Mouse (Mus musculus) stomach, embryonic 16.5 days (tissue): ENCODE measurements around the gene Tsks. TPM values are rescaled to one million over a fixed set of nuclear protein-coding genes. Genes with fewer than 3 reads are reported as not detected.

Experiments
- ATAC-seq: fragments of 200-750 bp; cut with Nextera tagmentation; 2 replicates; pipeline ENCODE4 v1.8.0; 2017; ENCODE audit warnings: moderate number of reproducible peaks, moderate TSS enrichment; ENCODE audit not compliant: insufficient read depth, low FRiP score
- H3K27ac ChIP-seq: fragments of 300-500 bp; sonication (generic); 2 replicates; pipeline ENCODE4 v1.5.1; 2014; ENCODE audit warnings: low read length
- H3K27me3 ChIP-seq: fragments of 300-500 bp; sonication (generic); 2 replicates; pipeline ENCODE4 v1.6.1; 2014; ENCODE audit warnings: low read length, control low read depth, mixed read lengths; ENCODE audit not compliant: control insufficient read depth, insufficient read depth
- H3K36me3 ChIP-seq: fragments of 300-500 bp; sonication (generic); 2 replicates; pipeline ENCODE4 v1.6.1; 2014; ENCODE audit warnings: low read length; ENCODE audit not compliant: control insufficient read depth, insufficient read depth
- H3K4me1 ChIP-seq: fragments of 300-500 bp; sonication (generic); 2 replicates; pipeline ENCODE4 v1.6.1; 2014; ENCODE audit warnings: low read length, control low read depth, mixed read lengths; ENCODE audit not compliant: control insufficient read depth, insufficient read depth
- H3K4me2 ChIP-seq: fragments of 300-500 bp; sonication (generic); 2 replicates; pipeline ENCODE4 v1.6.1; 2014; ENCODE audit warnings: low read depth, low read length, mixed read lengths
- H3K4me3 ChIP-seq: fragments of 300-500 bp; sonication (generic); replicated peaks from 2 replicates; pipeline ENCODE4 v1.5.1; 2014; ENCODE audit warnings: mild to moderate bottlenecking, low read length
- H3K9ac ChIP-seq: fragments of 300-500 bp; sonication (generic); 2 replicates; pipeline ENCODE4 v1.6.1; 2014; ENCODE audit warnings: low read length
- H3K9me3 ChIP-seq: fragments of 300-500 bp; sonication (generic); replicated peaks from 2 replicates; pipeline ENCODE4 v1.6.1; 2016; ENCODE audit warnings: low read length, control low read depth; ENCODE audit not compliant: control insufficient read depth
- WGBS: fragments of 180-500 bp; shearing (Covaris S2); extraction: QIAGEN DNeasy Blood & Tissue Kit; methylation state at CpG from one replicate; pipeline ENCODE4 v1.1.7; 2014; 5-methylcytosine and 5-hydroxymethylcytosine counted together
- polyA plus RNA-seq: library from polyadenylated mRNA; unstranded; fragments of >200 nt; fragmentation: Nextera tagmentation; extraction: Ambion mirVana; gene quantifications from 2 replicates; pipeline ENCODE4 v1.2.1, GENCODE M21; 2015

Gene Tsks
- polyA plus RNA-seq, 1 experiment from 2014 or later = 0.06 TPM

- H3K27ac ChIP-seq = no peak overlapping the region
- no peaks in the 10 kb centered on the region for H3K4me1 ChIP-seq
- no peak for ATAC-seq
- WGBS = 94% methylated on average over 13 of the region's 13 CpGs
- no peaks in the 10 kb centered on the region for H3K9me3 ChIP-seq
- no peak overlapping the region for H3K4me3 ChIP-seq
- no peak overlapping the region for H3K9ac ChIP-seq
- H3K36me3 ChIP-seq = peaks cover 3% of the 10 kb centered on the region; the same call in 1 of the 2 replicates
- H3K27me3 ChIP-seq = no peaks in the 10 kb centered on the region
- H3K4me2 ChIP-seq = no peak overlapping the region
Measured at GRCm38 (mm10) chr7:44964990-44965389, 22.0 kb downstream of the Tsks start.

DNA sequence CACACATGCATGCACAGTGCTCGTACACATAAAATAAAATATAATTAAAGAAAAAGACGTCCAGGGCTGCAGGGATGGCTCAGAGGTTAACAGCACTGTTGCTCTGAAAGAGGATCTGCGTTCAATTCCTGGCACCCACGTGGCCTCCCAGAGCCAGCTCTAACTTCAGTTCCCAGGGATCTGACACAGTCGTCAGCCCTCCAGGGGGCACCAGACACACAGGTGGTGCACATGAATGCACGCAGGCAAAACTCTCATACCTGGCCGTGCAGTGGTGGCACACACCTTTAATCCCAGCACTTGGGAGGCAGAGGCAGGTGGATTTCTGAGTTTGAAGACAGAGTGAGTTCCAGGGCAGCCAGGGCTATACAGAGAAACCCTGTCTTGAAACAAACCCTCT is 23.0 kb downstream of the Tsks start:
- Histone ChIP-seq H3K9ac (no peak overlapping the region), H3K27ac (no peak overlapping the region), H3K36me3 (peaks cover 2% of the 10 kb centered on the region; the same call in 1 of the 2 replicates), H3K27me3 (no peaks in the 10 kb centered on the region), H3K4me3 (no peak overlapping the region), H3K4me1 (0 out of 2 replicates have a peak, but pooled peaks cover 2% of the 10 kb centered on the region), H3K9me3 (no peaks in the 10 kb centered on the region), H3K4me2 (no peak overlapping the region)
- WGBS = 73% methylated on average over 7 of the region's 7 CpGs
- ATAC-seq = no peak

DNA sequence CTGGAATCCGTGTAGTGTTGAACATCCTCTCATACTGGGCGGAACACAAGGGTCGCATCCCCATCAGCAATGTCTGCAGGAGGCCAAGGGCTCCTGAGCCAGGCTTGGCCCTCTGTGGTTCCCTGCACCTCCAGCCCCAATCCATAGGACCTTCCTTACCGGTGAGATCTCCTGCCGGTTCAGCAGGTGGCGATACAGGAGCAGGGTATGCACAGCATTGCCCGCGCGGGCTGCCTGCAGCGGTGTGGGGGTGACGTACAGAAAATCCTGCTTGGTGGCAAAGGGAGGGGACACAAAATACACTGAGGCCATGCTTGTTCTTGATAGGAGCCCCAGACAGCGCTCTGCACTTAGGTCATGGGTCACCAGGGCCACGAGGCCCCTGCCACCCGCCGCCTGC is 23.6 kb downstream of the Tsks start:
- Histone ChIP-seq H3K27ac (no peak overlapping the region), H3K4me3 (no peak overlapping the region), H3K36me3 (no peaks in the 10 kb centered on the region), H3K27me3 (no peaks in the 10 kb centered on the region), H3K9me3 (no peaks in the 10 kb centered on the region), H3K4me1 (peaks cover 7% of the 10 kb centered on the region; the same call in 1 of the 2 replicates), H3K9ac (no peak overlapping the region), H3K4me2 (no peak overlapping the region)
- ATAC-seq = no peak
- 63% methylated on average over 15 of the region's 15 CpGs for WGBS

- peak overlapping the region; percentile 47 for H3K4me3 ChIP-seq
- H3K9me3 ChIP-seq = no peaks in the 10 kb centered on the region
- H3K27me3 ChIP-seq = no peaks in the 10 kb centered on the region
- H3K4me2 ChIP-seq = peak overlapping the region; percentile 84
- peaks cover 18% of the 10 kb centered on the region for H3K4me1 ChIP-seq
- no peaks in the 10 kb centered on the region for H3K36me3 ChIP-seq
- WGBS = under 1% methylated on average over 36 of the region's 36 CpGs
- H3K27ac ChIP-seq = peak overlapping the region; percentile 77
- H3K9ac ChIP-seq = peak overlapping the region; percentile 73
- peak; percentile 95 for ATAC-seq
Measured at GRCm38 (mm10) chr7:44970231-44970691, 27.3 kb downstream of the Tsks start.

- Histone ChIP-seq H3K36me3 (no peaks in the 10 kb centered on the region), H3K4me2 (peak overlapping the region; percentile 84), H3K9ac (peak overlapping the region; percentile 73; the same call in 1 of the 2 replicates), H3K27ac (no peak overlapping the region), H3K4me3 (peak overlapping the region; percentile 47), H3K27me3 (no peaks in the 10 kb centered on the region), H3K4me1 (peaks cover 18% of the 10 kb centered on the region), H3K9me3 (no peaks in the 10 kb centered on the region)
- 55% methylated on average over 7 of the region's 7 CpGs for WGBS
- ATAC-seq = no peak
Measured at GRCm38 (mm10) chr7:44971142-44971541, 28.1 kb downstream of the Tsks start.

DNA sequence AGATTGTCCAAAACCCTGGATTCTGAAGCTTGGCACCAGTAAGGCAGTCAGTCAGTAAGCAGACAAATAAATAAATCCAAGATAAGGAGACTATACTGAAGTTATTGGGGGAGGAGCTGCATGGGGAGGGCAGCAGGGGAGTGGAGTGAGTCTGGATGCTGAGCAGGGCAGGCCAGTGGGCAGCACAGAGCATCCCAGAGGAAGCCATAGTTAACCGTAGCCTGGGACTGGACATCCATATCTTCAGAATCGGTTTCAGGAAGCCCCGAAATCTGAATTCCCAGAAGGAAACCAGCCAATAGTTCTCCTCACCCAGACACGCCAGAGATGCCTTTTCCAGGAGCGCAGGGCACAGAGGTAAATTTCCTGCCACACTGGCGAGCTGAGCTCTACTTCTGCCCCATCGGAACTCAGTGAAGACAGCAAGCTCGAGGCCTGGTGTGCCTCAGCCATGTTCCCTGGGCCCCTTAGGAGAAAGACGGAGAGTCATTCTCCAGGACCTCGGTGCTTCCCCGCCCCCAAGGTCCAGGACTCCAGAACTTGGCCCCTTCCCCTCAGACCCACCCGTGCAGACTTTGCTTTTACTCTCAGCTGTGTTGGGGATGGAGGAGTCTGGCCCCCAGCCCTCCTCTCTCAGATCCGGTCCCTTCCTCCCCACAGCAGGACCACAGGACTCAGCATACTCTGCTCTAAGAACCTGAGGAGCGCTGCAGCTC is 30.6 kb downstream of the Tsks start:
- Histone ChIP-seq H3K9me3 (no peaks in the 10 kb centered on the region), H3K27me3 (no peaks in the 10 kb centered on the region), H3K9ac (peak overlapping the region; percentile 73), H3K4me1 (peaks cover 18% of the 10 kb centered on the region), H3K4me2 (peak overlapping the region; percentile 78), H3K27ac (peak overlapping the region; percentile 88; the same call in 1 of the 2 replicates), H3K4me3 (peak overlapping the region; percentile 60), H3K36me3 (peaks cover 16% of the 10 kb centered on the region)
- 39% methylated on average over 14 of the region's 14 CpGs for WGBS
- no peak for ATAC-seq

DNA sequence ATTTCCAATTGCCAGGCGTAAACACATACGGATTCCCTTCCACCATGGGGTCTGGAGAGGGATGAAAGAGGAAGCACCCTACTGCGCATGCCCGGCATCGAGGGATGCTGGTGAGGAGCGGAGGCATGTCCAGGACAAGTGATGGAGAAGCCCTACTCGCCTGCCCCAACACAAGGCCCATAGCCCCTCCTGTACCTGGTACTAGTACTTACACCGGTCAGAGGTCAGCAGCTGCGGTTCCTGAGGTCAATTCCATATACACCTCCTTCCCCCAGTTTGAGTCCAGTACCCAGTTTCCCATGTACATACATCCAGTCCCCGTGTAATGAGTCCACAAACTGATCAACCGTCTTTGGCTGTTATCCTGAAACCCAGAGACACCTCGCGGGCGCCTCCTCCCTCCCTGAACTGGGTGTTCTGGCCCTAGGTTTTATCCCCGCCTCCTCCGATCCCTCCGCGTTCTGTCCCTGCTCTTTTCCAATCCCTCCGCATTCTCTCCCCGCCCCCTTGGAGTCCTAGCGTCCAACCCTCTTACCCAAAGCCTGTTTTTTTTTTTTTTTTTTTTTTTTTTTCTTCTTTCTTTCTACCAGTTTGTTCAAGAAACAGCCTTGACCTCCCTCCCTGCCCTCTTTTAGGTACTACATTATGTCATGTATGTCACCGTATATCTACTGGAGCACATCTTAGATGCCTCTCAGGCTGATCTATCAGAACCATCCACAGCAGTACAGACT is 31.5 kb downstream of the Tsks start, which contains the start of gene Cpt1c:
Gene Cpt1c, minus strand, starts transcription at position 469 of the 734 bp plus-strand sequence.
- WGBS = 2% methylated on average over 22 of the region's 22 CpGs
- H3K4me2 ChIP-seq = peak within 1 kb of the TSS; percentile 78
- peaks cover 18% of the 10 kb centered on the region for H3K4me1 ChIP-seq
- ATAC-seq = peak; percentile 30; the same call in 1 of the 2 replicates
- H3K4me3 ChIP-seq = peak within 1 kb of the TSS; percentile 60
- no peaks in the 10 kb centered on the region for H3K27me3 ChIP-seq
- no peaks in the 10 kb centered on the region for H3K9me3 ChIP-seq
- peak within 1 kb of the TSS; percentile 73 for H3K9ac ChIP-seq
- H3K36me3 ChIP-seq = peaks cover 25% of the 10 kb centered on the region
- peak within 1 kb of the TSS; percentile 88 for H3K27ac ChIP-seq

DNA sequence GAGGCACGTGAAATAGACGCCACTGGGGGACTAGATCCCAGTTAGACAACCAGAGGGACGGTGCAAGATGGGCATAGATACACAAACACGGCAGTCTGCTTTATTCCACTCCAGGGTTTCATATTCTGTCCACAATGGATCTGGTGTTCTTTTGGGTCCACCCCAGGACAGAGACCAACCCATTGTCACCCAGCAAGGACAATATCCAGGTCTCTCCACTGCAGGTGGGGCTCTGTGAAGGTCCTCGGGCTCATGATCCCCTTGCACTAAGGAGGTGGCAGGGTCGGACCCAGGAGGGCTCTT is 32.1 kb downstream of the Tsks start:
- Histone ChIP-seq H3K4me2 (peak overlapping the region; percentile 78), H3K4me1 (peaks cover 18% of the 10 kb centered on the region), H3K9me3 (no peaks in the 10 kb centered on the region), H3K27ac (peak overlapping the region; percentile 88), H3K27me3 (no peaks in the 10 kb centered on the region), H3K4me3 (no peak overlapping the region), H3K36me3 (peaks cover 25% of the 10 kb centered on the region), H3K9ac (peak overlapping the region; percentile 34)
- WGBS = 24% methylated on average over 6 of the region's 6 CpGs
- ATAC-seq = no peak

GRCm38 (mm10) chr7:44978300-44978699 is 35.3 kb downstream of the Tsks start:
- H3K27ac ChIP-seq = no peak overlapping the region
- WGBS = 91% methylated on average over 3 of the region's 3 CpGs
- H3K4me3 ChIP-seq = no peak overlapping the region
- H3K9me3 ChIP-seq = no peaks in the 10 kb centered on the region
- no peak overlapping the region for H3K9ac ChIP-seq
- H3K27me3 ChIP-seq = no peaks in the 10 kb centered on the region
- H3K4me2 ChIP-seq = no peak overlapping the region
- no peak for ATAC-seq
- H3K36me3 ChIP-seq = peaks cover 42% of the 10 kb centered on the region
- peaks cover 8% of the 10 kb centered on the region; the same call in 1 of the 2 replicates for H3K4me1 ChIP-seq
